Mouse (Mus musculus) embryo, embryonic 11.5 days (tissue): ENCODE results near the gene Mrgpra6.

Experiments
- DNase-seq: peaks from one replicate; pipeline ENCODE4 v3.0.0-alpha.2; 2012; ENCODE audit warnings: low read depth, low spot score

Gene Mrgpra6

GRCm38 (mm10) chr7:47204830-47205229, at the start of gene Mrgpra6:
TSS of gene Mrgpra6 (minus strand) at chr7:47204920.
- DNase-seq: no peak

GRCm38 (mm10) chr7:47252770-47253169, 48.0 kb upstream of the Mrgpra6 start, which contains the start of gene Mrgpra9:
TSS of gene Mrgpra9 (minus strand) at chr7:47252848.
- DNase-seq: no peak

- DNase-seq: no peak
Measured at GRCm38 (mm10) chr7:47244658-47245057, 39.9 kb upstream of the Mrgpra6 start.

- DNase-seq: no peak
Measured at GRCm38 (mm10) chr7:47195271-47195670, 9.4 kb downstream of the Mrgpra6 start.

GRCm38 (mm10) chr7:47170814-47171213, 33.9 kb downstream of the Mrgpra6 start:
- no peak for DNase-seq

- DNase-seq: no peak
Measured at GRCm38 (mm10) chr7:47165028-47165427, 39.7 kb downstream of the Mrgpra6 start.

GRCm38 (mm10) chr7:47163203-47163602, 41.5 kb downstream of the Mrgpra6 start:
- DNase-seq: no peak

- no peak for DNase-seq
Measured at GRCm38 (mm10) chr7:47158451-47158850, 46.3 kb downstream of the Mrgpra6 start.

GRCm38 (mm10) chr7:47157743-47158142, 47.0 kb downstream of the Mrgpra6 start:
- no peak for DNase-seq

GRCm38 (mm10) chr7:47155849-47156248, 48.9 kb downstream of the Mrgpra6 start:
- no peak for DNase-seq

- no peak for DNase-seq
Measured at GRCm38 (mm10) chr7:47155396-47155795, 49.3 kb downstream of the Mrgpra6 start.

- DNase-seq: peak; percentile 23
Measured at GRCm38 (mm10) chr7:47150420-47151061, 54.2 kb downstream of the Mrgpra6 start.

GRCm38 (mm10) chr7:47148298-47148697, 56.4 kb downstream of the Mrgpra6 start:
- no peak for DNase-seq

- DNase-seq: no peak
Measured at GRCm38 (mm10) chr7:47146034-47146812, 58.5 kb downstream of the Mrgpra6 start.

- no peak for DNase-seq
Measured at GRCm38 (mm10) chr7:47144299-47144698, 60.4 kb downstream of the Mrgpra6 start.

GRCm38 (mm10) chr7:47139823-47140325, 64.8 kb downstream of the Mrgpra6 start:
- no peak for DNase-seq
